In genomic region chr9:74028438-74028837, GRCm38 (mm10) we compare ENCODE assay signal across 8 mouse cellular contexts. TPM values are rescaled to one million over a fixed set of nuclear protein-coding genes. Genes with fewer than 3 reads are reported as not detected.
DNase-seq lines count a peak whose midpoint lies in the region; ATAC-seq and TF ChIP-seq lines count a peak whose summit lies in the region.

No protein-coding gene starts in this region.

- H3K27ac ChIP-seq in heart, postnatal 0 days (ENCODE audit: low read depth), result no peak overlapping the region
- no peak overlapping the region for H3K27ac ChIP-seq in lung, postnatal 0 days (ENCODE audit: low read length)

- H3K27me3 ChIP-seq in heart, postnatal 0 days (ENCODE audit: control insufficient read depth, insufficient read depth, low read length), result no peaks in the 10 kb centered on the region
- H3K27me3 ChIP-seq in lung, postnatal 0 days (replicated peaks; ENCODE audit: insufficient read depth, low read length), result no peaks in the 10 kb centered on the region

- no peak overlapping the region for H3K4me2 ChIP-seq in heart, postnatal 0 days (ENCODE audit: low read depth, low read length)
- no peak overlapping the region for H3K4me2 ChIP-seq in lung, postnatal 0 days (replicated peaks; ENCODE audit: low read depth, low read length)

- H3K9ac ChIP-seq in heart, postnatal 0 days (replicated peaks; ENCODE audit: low read depth, low read length), result no peak overlapping the region
- no peak overlapping the region for H3K9ac ChIP-seq in lung, postnatal 0 days (replicated peaks; ENCODE audit: low read depth)

- TF ChIP-seq EP300 in heart, postnatal 0 days (IDR thresholded peaks at IDR 0.05; ENCODE audit: low read depth), result no peak
- TF ChIP-seq EP300 in lung, postnatal 0 days (IDR thresholded peaks at IDR 0.05), result no peak

- H3K36me3 ChIP-seq in heart, postnatal 0 days (replicated peaks; ENCODE audit: control insufficient read depth, insufficient read depth, low read length), result no peaks in the 10 kb centered on the region
- no peaks in the 10 kb centered on the region for H3K36me3 ChIP-seq in lung, postnatal 0 days (ENCODE audit: insufficient read depth, low read length)

- no peaks in the 10 kb centered on the region for H3K9me3 ChIP-seq in heart, postnatal 0 days (replicated peaks; ENCODE audit: control insufficient read depth, low read length)
- no peaks in the 10 kb centered on the region for H3K9me3 ChIP-seq in lung, postnatal 0 days (ENCODE audit: low read length)

- DNase-seq in heart, postnatal 0 days (ENCODE audit: low spot score), result no peak
- no peak for DNase-seq in heart, adult 11 months
- DNase-seq in lung, postnatal 0 days (ENCODE audit: low spot score), result no peak
- DNase-seq in lung, adult 18-20 months, result no peak
- peak; percentile 14 for DNase-seq in adipocyte (ENCODE audit: low spot score)
- DNase-seq in layer of hippocampus, adult 9-10 months (ENCODE audit: low spot score), result peak; percentile 3
- DNase-seq in T-cell, adult 2 months (ENCODE audit: low spot score), result no peak
- DNase-seq in ovary, postnatal 10 days (ENCODE audit: low spot score), result no peak

- 54% methylated on average over 1 of the region's 1 CpGs for WGBS in heart, postnatal 0 days
- WGBS in lung, postnatal 0 days, result 50% methylated on average over 1 of the region's 1 CpGs

- no peak for ATAC-seq in heart, postnatal 0 days (ENCODE audit: insufficient read depth, low read depth)
- no peak for ATAC-seq in lung, postnatal 0 days

- peak; percentile 50 for TF ChIP-seq CTCF in heart, postnatal 0 days (IDR thresholded peaks at IDR 0.05; ENCODE audit: low read depth)
- peak; percentile 58 for TF ChIP-seq CTCF in lung, postnatal 0 days (IDR thresholded peaks at IDR 0.05)

- no peak overlapping the region for H3K4me3 ChIP-seq in heart, postnatal 0 days (ENCODE audit: low read depth, low read length)
- no peak overlapping the region for H3K4me3 ChIP-seq in lung, postnatal 0 days (ENCODE audit: low read depth, low read length)

- no peaks in the 10 kb centered on the region for H3K4me1 ChIP-seq in heart, postnatal 0 days (ENCODE audit: control insufficient read depth, insufficient read depth)
- H3K4me1 ChIP-seq in lung, postnatal 0 days (ENCODE audit: insufficient read depth, low read depth, low read length), result no peaks in the 10 kb centered on the region

RNA-seq across cellular contexts. Expression of gene Unc13c, which starts 59.7 kb away (rescaled TPM):
- total RNA-seq in heart, postnatal 0 days (2014; rRNA removed; ENCODE audit: low replicate concordance), result 0.88 and 1.7 TPM in 2 replicates
- 0.57 and 0.66 TPM in 2 replicates for polyA plus RNA-seq in heart, postnatal 0 days (2015; fragmentation: Nextera tagmentation; extraction: Ambion mirVana)
- polyA plus RNA-seq in lung, postnatal 0 days (2015; fragmentation: Nextera tagmentation; extraction: Ambion mirVana), result 0.05 and 0.12 TPM in 2 replicates

Comparison
In these comparisons a context has a peak if more than half of its experiments do, and no peak if none do; other contexts are left out.
1. DNase-seq: peak in adipocyte (single experiment) and layer of hippocampus, adult 9-10 months (single experiment); none in heart, postnatal 0 days (single experiment), heart, adult 11 months (single experiment), lung, postnatal 0 days (single experiment), lung, adult 18-20 months (0 of 2), T-cell, adult 2 months (single experiment) and ovary, postnatal 10 days (single experiment).